Mouse (Mus musculus): ENCODE data around the gene Mbd3.

Gene Mbd3

GRCm38 (mm10) chr10:80395025-80395627, 4.2 kb downstream of the Mbd3 start:
- no peak for DNase-seq

- DNase-seq = no peak
Observed at GRCm38 (mm10) chr10:80392687-80393086, 6.7 kb downstream of the Mbd3 start.

GRCm38 (mm10) chr10:80390697-80391096, 8.7 kb downstream of the Mbd3 start:
- DNase-seq = no peak

- DNase-seq = no peak
Observed at GRCm38 (mm10) chr10:80389185-80389708, 10.1 kb downstream of the Mbd3 start.

- no peak for DNase-seq
Observed at GRCm38 (mm10) chr10:80388731-80389130, 10.6 kb downstream of the Mbd3 start.

GRCm38 (mm10) chr10:80387522-80387959, 11.8 kb downstream of the Mbd3 start, which contains the start of gene Mex3d:
Gene Mex3d (minus strand): TSS chr10:80387659.
- DNase-seq = peak; percentile 90

GRCm38 (mm10) chr10:80386735-80387471, 12.4 kb downstream of the Mbd3 start:
- DNase-seq = peak; percentile 22 to 54

- peak in 1 of 2 experiments; percentile 25 for DNase-seq
Observed at GRCm38 (mm10) chr10:80385811-80386734, 13.3 kb downstream of the Mbd3 start.

GRCm38 (mm10) chr10:80385310-80385709, 14.0 kb downstream of the Mbd3 start:
- no peak for DNase-seq

GRCm38 (mm10) chr10:80384709-80385108, 14.6 kb downstream of the Mbd3 start:
- no peak for DNase-seq

- DNase-seq = no peak
Observed at GRCm38 (mm10) chr10:80384115-80384639, 15.2 kb downstream of the Mbd3 start.

- DNase-seq = no peak
Observed at GRCm38 (mm10) chr10:80383431-80383830, 15.9 kb downstream of the Mbd3 start.

GRCm38 (mm10) chr10:80382641-80383365, 16.5 kb downstream of the Mbd3 start:
- DNase-seq = no peak

GRCm38 (mm10) chr10:80377716-80378115, 21.6 kb downstream of the Mbd3 start:
- peak in 1 of 2 experiments; percentile 37 for DNase-seq

GRCm38 (mm10) chr10:80376160-80376559, 23.2 kb downstream of the Mbd3 start:
- peak; percentile 89 to 94 for DNase-seq

GRCm38 (mm10) chr10:80374063-80374462, 25.3 kb downstream of the Mbd3 start:
- peak; percentile 69 to 75 for DNase-seq

GRCm38 (mm10) chr10:80372706-80373105, 26.6 kb downstream of the Mbd3 start:
- no peak for DNase-seq

GRCm38 (mm10) chr10:80371983-80372382, 27.4 kb downstream of the Mbd3 start:
- DNase-seq = no peak

- DNase-seq = peak; percentile 69 to 82
Observed at GRCm38 (mm10) chr10:80371411-80371966, 27.9 kb downstream of the Mbd3 start.

- DNase-seq = peak in 1 of 2 experiments; percentile 41
Observed at GRCm38 (mm10) chr10:80369995-80370747, 29.2 kb downstream of the Mbd3 start.

- no peak for DNase-seq
Observed at GRCm38 (mm10) chr10:80368392-80368791, 31.0 kb downstream of the Mbd3 start.

Data from thymus, postnatal 36 days (tissue).